Mouse (Mus musculus) forebrain, embryonic 11.5 days (tissue): ENCODE measurements around the gene Itpkb. TPM values are rescaled to one million over a fixed set of nuclear protein-coding genes. Genes with fewer than 3 reads are reported as not detected.

Experiments
- ATAC-seq: fragments of 200-750 bp; cut with Nextera tagmentation; replicated peaks from 2 replicates; pipeline ENCODE4 v1.8.0; 2017; ENCODE audit warnings: moderate TSS enrichment; ENCODE audit not compliant: low FRiP score
- DNase-seq: peaks from one replicate; pipeline ENCODE4 v3.0.0-alpha.2; 2017; ENCODE audit warnings: low spot score
- H3K27ac ChIP-seq: fragments of 300-500 bp; sonication (generic); 2 replicates; pipeline ENCODE4 v1.5.1; 2014; ENCODE audit warnings: low read depth, low read length
- H3K27me3 ChIP-seq: fragments of 300-500 bp; sonication (generic); 2 replicates; pipeline ENCODE4 v1.6.1; 2014; ENCODE audit warnings: mild to moderate bottlenecking, low read length, mixed read lengths; ENCODE audit not compliant: control insufficient read depth, insufficient read depth
- H3K36me3 ChIP-seq: fragments of 300-500 bp; sonication (generic); 2 replicates; pipeline ENCODE4 v1.6.1; 2014; ENCODE audit warnings: mild to moderate bottlenecking, low read length, moderate library complexity, mixed read lengths; ENCODE audit not compliant: control insufficient read depth, insufficient read depth
- H3K4me1 ChIP-seq: fragments of 300-500 bp; sonication (generic); replicated peaks from 2 replicates; pipeline ENCODE4 v1.6.1; 2014; ENCODE audit warnings: low read length, mixed read lengths; ENCODE audit not compliant: control insufficient read depth, insufficient read depth
- H3K4me2 ChIP-seq: fragments of 300-500 bp; sonication (generic); 2 replicates; pipeline ENCODE4 v1.6.1; 2014; ENCODE audit warnings: low read depth, mild to moderate bottlenecking, low read length, moderate library complexity, mixed read lengths; ENCODE audit not compliant: severe bottlenecking
- H3K4me3 ChIP-seq: fragments of 300-500 bp; sonication (generic); 2 replicates; pipeline ENCODE4 v1.5.1; 2014; ENCODE audit warnings: low read depth, low read length
- H3K9ac ChIP-seq: fragments of 300-500 bp; sonication (generic); 2 replicates; pipeline ENCODE4 v1.6.1; 2014; ENCODE audit warnings: low read length
- H3K9me3 ChIP-seq: fragments of 300-500 bp; sonication (generic); 2 replicates; pipeline ENCODE4 v1.6.1; 2016; ENCODE audit warnings: low read length, mixed read lengths; ENCODE audit not compliant: control insufficient read depth
- WGBS: fragments of 180-500 bp; shearing (Covaris S2); extraction: QIAGEN DNeasy Blood & Tissue Kit; methylation state at CpG from one replicate; pipeline ENCODE4 v1.1.7; 2014; 5-methylcytosine and 5-hydroxymethylcytosine counted together
- polyA plus RNA-seq: library from polyadenylated mRNA; unstranded; fragments of >200 nt; fragmentation: Nextera tagmentation; extraction: Ambion mirVana; gene quantifications from 2 replicates; pipeline ENCODE4 v1.2.1, GENCODE M21; 2014

Itpkb gene
- 3.0 and 3.2 TPM in 2 replicates for polyA plus RNA-seq

GRCm38 (mm10) chr1:180330145-180330706 lies at the start of gene Itpkb:
Itpkb (plus strand) TSS chr1:180330485.
- ATAC-seq, result peak; percentile 64
- Histone ChIP-seq H3K9me3 (no peaks in the 10 kb centered on the region), H3K9ac (peak within 1 kb of the TSS; percentile 72), H3K4me3 (peak within 1 kb of the TSS; percentile 55), H3K27me3 (peaks cover 13% of the 10 kb centered on the region), H3K4me1 (peaks cover 22% of the 10 kb centered on the region; the same call in 1 of the 2 replicates), H3K27ac (0 out of 2 replicates have a peak within 1 kb of the TSS, but pooled peaks have one; percentile 18), H3K36me3 (no peaks in the 10 kb centered on the region), H3K4me2 (peak within 1 kb of the TSS; percentile 99)
- 1% methylated on average over 19 of the region's 19 CpGs for WGBS
- peak; percentile 73 for DNase-seq

DNA sequence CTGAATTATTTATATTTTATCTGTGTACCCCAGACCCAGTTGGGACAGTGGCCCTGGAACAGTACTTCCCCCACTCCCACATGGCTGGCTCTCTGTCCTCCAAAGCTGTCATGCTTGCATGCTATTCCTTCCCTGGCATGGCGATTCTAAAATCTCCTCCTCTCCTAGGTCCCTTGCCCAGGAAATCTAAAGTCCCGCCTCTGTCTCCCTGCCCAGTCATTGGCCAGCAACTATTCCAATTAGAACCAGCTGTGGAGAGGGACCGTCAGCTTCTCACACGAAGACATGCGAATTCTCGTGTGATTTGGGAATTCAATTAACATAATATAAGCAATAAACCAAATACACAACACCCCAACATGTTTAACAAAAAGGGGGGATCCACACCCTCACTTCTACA lies 47.7 kb upstream of the Itpkb start:
- Histone ChIP-seq H3K27ac (no peak overlapping the region), H3K27me3 (no peaks in the 10 kb centered on the region), H3K9ac (no peak overlapping the region), H3K9me3 (no peaks in the 10 kb centered on the region), H3K4me2 (no peak overlapping the region), H3K36me3 (no peaks in the 10 kb centered on the region), H3K4me3 (no peak overlapping the region), H3K4me1 (peaks cover 4% of the 10 kb centered on the region; the same call in 1 of the 2 replicates)
- WGBS, result 60% methylated on average over 6 of the region's 6 CpGs
- ATAC-seq (no peak), DNase-seq (no peak)

GRCm38 (mm10) chr1:180283813-180284768 lies 46.2 kb upstream of the Itpkb start:
- no peak overlapping the region for H3K27ac ChIP-seq
- peaks cover 4% of the 10 kb centered on the region; the same call in 1 of the 2 replicates for H3K4me1 ChIP-seq
- no peaks in the 10 kb centered on the region for H3K27me3 ChIP-seq
- ATAC-seq (no peak), DNase-seq (peak; percentile 61)
- 19% methylated on average over 16 of the region's 16 CpGs for WGBS
- H3K4me3 ChIP-seq, result no peak overlapping the region
- no peaks in the 10 kb centered on the region for H3K36me3 ChIP-seq
- no peaks in the 10 kb centered on the region for H3K9me3 ChIP-seq
- no peak overlapping the region for H3K4me2 ChIP-seq
- no peak overlapping the region for H3K9ac ChIP-seq

DNA sequence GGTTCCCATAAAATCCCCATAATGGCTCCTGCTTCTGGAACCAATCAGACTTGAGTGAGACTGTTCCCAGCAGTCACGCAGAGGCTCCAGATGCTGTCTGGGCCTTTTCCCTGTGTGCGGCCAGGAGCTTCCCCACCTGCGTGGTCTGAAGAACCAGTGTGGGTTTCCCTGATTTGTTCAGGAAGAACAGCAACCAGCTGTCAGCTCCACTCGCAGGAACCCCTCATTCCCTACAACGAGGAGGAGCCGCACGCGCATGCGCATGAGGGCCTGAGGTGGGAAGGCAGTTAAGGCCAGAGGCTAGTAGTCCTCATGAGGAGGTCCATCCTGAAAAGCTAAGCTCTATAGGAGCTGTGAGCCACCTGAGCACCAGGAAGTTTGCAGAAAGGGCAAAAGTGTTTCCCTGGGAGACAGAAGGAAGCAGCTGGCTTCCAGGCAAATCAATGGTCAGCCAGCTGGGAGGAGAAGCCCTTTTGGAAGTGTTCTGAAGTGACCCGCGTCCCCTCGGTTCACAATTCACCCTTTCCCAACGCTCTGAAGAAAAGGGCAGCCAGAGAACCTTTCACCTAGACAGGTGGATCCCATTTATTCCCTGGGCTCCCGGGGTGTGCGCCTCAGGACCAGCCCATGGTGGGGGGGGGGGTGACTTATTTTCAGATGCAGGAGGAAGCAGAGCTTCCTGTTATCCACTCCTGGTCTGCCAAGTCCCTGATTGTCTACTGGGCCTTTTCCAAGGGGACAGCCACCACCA lies 44.0 kb upstream of the Itpkb start:
- H3K4me3 ChIP-seq, result no peak overlapping the region
- no peaks in the 10 kb centered on the region for H3K9me3 ChIP-seq
- H3K27ac ChIP-seq, result no peak overlapping the region
- DNase-seq (no peak), ATAC-seq (no peak)
- no peaks in the 10 kb centered on the region for H3K27me3 ChIP-seq
- H3K9ac ChIP-seq, result no peak overlapping the region
- peaks cover 4% of the 10 kb centered on the region; the same call in 1 of the 2 replicates for H3K4me1 ChIP-seq
- 73% methylated on average over 15 of the region's 15 CpGs for WGBS
- no peaks in the 10 kb centered on the region for H3K36me3 ChIP-seq
- no peak overlapping the region for H3K4me2 ChIP-seq

GRCm38 (mm10) chr1:180288227-180288626 lies 42.1 kb upstream of the Itpkb start:
- H3K36me3 ChIP-seq, result no peaks in the 10 kb centered on the region
- H3K4me2 ChIP-seq, result no peak overlapping the region
- DNase-seq (no peak), ATAC-seq (no peak)
- WGBS, result 85% methylated on average over 7 of the region's 7 CpGs
- no peak overlapping the region for H3K9ac ChIP-seq
- peaks cover 4% of the 10 kb centered on the region; the same call in 1 of the 2 replicates for H3K4me1 ChIP-seq
- no peaks in the 10 kb centered on the region for H3K27me3 ChIP-seq
- H3K4me3 ChIP-seq, result no peak overlapping the region
- no peak overlapping the region for H3K27ac ChIP-seq
- H3K9me3 ChIP-seq, result no peaks in the 10 kb centered on the region

DNA sequence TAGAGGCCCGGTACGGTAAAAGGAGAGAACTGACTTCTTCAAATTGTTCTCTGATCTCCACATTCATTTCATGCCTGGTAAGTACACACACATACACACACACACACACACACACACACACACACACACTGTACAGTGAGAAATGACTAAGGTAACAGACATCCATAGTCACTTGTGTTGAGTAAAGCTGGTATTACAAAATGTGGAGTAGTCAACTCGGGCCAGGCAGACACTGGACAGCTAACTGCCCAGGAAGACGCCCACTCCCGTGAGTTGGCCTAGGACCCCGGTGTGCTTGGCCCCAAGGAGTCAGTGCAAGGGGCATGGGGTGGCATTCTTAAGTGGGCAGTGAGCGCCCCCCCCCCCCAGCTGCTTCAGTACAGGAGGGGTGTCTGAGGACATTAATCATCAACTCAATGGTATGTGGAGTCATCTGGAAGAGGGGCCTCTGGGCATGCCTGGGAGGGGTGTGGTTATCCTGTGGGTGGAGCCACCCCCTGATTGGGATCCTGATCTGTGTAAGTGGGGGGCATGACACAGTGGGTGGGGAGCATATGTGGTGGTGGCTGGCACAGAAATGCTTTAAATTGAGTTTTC lies 41.3 kb upstream of the Itpkb start:
- WGBS, result 91% methylated on average over 7 of the region's 7 CpGs

GRCm38 (mm10) chr1:180289788-180290187 lies 40.5 kb upstream of the Itpkb start:
- ATAC-seq, result no peak
- no peak for DNase-seq
- Histone ChIP-seq H3K36me3 (no peaks in the 10 kb centered on the region), H3K9me3 (no peaks in the 10 kb centered on the region), H3K4me1 (no peaks in the 10 kb centered on the region), H3K9ac (no peak overlapping the region), H3K27ac (no peak overlapping the region), H3K4me2 (no peak overlapping the region), H3K27me3 (no peaks in the 10 kb centered on the region), H3K4me3 (no peak overlapping the region)
- 81% methylated on average over 5 of the region's 5 CpGs for WGBS

More for the DNA sequence above, 41.3 kb upstream of the Itpkb start:
- no peaks in the 10 kb centered on the region for H3K9me3 ChIP-seq
- ATAC-seq (no peak), DNase-seq (no peak)
- no peak overlapping the region for H3K4me3 ChIP-seq
- no peaks in the 10 kb centered on the region for H3K36me3 ChIP-seq
- H3K27me3 ChIP-seq, result no peaks in the 10 kb centered on the region
- no peak overlapping the region for H3K4me2 ChIP-seq
- H3K9ac ChIP-seq, result no peak overlapping the region
- no peak overlapping the region for H3K27ac ChIP-seq
- peaks cover 1% of the 10 kb centered on the region; the same call in 1 of the 2 replicates for H3K4me1 ChIP-seq

DNA sequence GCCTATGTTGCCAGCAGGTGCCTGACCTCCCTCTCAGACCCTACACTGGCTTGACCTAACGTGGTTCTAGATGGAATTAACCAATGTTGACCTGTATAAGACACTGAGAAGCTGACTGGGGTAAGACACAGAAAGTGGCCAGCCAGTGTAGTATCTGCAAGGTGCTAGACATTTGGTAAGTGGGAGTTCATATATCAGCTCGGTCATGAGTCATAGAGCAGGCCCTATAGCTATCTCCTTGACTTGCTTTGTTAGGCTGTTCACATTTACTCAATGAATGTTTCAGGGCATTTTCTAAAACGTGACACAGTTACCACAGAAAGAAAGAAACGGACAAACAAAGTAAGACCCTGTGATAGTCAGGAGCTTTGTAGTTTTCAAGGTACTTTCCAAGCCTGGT lies 39.9 kb upstream of the Itpkb start:
- 85% methylated on average over 4 of the region's 4 CpGs for WGBS

More for the DNA sequence above, 39.9 kb upstream of the Itpkb start:
- H3K9ac ChIP-seq, result no peak overlapping the region
- H3K4me3 ChIP-seq, result no peak overlapping the region
- H3K9me3 ChIP-seq, result no peaks in the 10 kb centered on the region
- H3K4me2 ChIP-seq, result no peak overlapping the region
- no peaks in the 10 kb centered on the region for H3K27me3 ChIP-seq
- no peaks in the 10 kb centered on the region for H3K36me3 ChIP-seq
- H3K27ac ChIP-seq, result no peak overlapping the region
- DNase-seq, result no peak
- ATAC-seq, result no peak
- H3K4me1 ChIP-seq, result no peaks in the 10 kb centered on the region
